Mouse (Mus musculus): ENCODE results near the gene Snx11. TPM values are rescaled to one million over a fixed set of nuclear protein-coding genes. Genes with fewer than 3 reads are reported as not detected.

Gene Snx11
- polyA plus RNA-seq, 1 experiment, result 28.6 TPM

DNA sequence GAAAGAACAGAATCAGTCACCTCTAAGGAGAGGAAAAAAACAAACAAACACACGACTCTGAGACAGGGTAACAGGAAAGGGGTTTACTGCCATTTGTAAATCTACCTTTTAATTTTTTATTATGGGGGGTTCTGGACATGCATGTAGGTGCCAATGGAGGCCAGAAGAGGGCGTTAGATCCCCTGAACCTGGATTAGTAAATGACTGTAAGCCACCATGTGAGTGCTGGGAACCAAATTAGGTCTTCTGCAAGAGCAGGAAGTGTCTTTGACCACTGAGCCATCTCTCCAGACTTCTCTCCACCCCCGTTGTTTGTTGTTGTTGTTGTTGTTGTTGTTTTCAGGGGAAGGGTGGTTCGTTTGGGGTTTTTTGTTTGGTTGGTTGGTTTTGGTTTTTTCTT lies 19.9 kb downstream of the Snx11 start:
- peaks cover 2% of the 10 kb centered on the region; the same call in 1 of the 2 replicates for H3K4me1 ChIP-seq (ENCODE audit: control insufficient read depth, insufficient read depth, insufficient read length)

DNA sequence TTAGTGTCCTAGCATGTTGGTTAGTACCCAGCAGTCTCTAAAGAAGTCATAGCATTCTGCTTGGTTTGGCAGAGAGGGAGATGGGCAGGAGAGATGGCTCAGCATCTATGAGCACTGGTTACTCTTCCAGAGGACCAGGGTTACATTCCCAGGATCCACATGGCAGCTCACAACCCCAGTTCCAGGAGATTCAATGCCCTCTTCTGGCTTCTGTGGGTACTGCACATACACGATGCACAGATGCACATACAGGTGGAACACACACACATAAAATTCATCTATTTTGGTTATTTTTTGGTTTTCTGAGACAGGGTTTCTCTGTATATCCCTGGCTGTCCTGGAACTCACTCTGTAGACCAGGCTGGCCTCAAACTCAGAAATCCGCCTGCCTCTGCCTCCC lies 22.1 kb downstream of the Snx11 start:
- 88% methylated on average over 2 of the region's 2 CpGs for WGBS
- no peak for DNase-seq (ENCODE audit: low read depth in 1 of 2, low spot score in 2 of 2)
- no peak for TF ChIP-seq CTCF (IDR thresholded peaks at IDR 0.05; ENCODE audit: extremely low read depth, insufficient read depth, insufficient read length, insufficient replicate concordance)
- TF ChIP-seq POLR2A (IDR thresholded peaks at IDR 0.05; ENCODE audit: low read depth, low read length), result no peak
- H3K36me3 ChIP-seq (ENCODE audit: control insufficient read depth, insufficient read depth, low read length), result no peaks in the 10 kb centered on the region
- no peaks in the 10 kb centered on the region for H3K27me3 ChIP-seq (ENCODE audit: control insufficient read depth, insufficient read depth, low read length)
- H3K4me3 ChIP-seq (ENCODE audit: extremely low read depth, insufficient read depth, insufficient read length), result no peak overlapping the region
- peaks cover 2% of the 10 kb centered on the region; the same call in 1 of the 2 replicates for H3K4me1 ChIP-seq (ENCODE audit: control insufficient read depth, insufficient read depth, insufficient read length)
- H3K27ac ChIP-seq (ENCODE audit: insufficient read depth, low read length), result no peak overlapping the region

More for the DNA sequence above, 19.9 kb downstream of the Snx11 start:
- WGBS, result 62% methylated on average over 4 of the region's 4 CpGs
- Histone ChIP-seq H3K4me3 (ENCODE audit: extremely low read depth, insufficient read depth, insufficient read length) (no peak overlapping the region), H3K36me3 (ENCODE audit: control insufficient read depth, insufficient read depth, low read length) (no peaks in the 10 kb centered on the region), H3K27ac (ENCODE audit: insufficient read depth, low read length) (no peak overlapping the region), H3K27me3 (ENCODE audit: control insufficient read depth, insufficient read depth, low read length) (no peaks in the 10 kb centered on the region)
- no peak for TF ChIP-seq CTCF (IDR thresholded peaks at IDR 0.05; ENCODE audit: extremely low read depth, insufficient read depth, insufficient read length, insufficient replicate concordance)
- no peak for TF ChIP-seq POLR2A (IDR thresholded peaks at IDR 0.05; ENCODE audit: low read depth, low read length)
- DNase-seq (ENCODE audit: low read depth in 1 of 2, low spot score in 2 of 2), result no peak

GRCm38 (mm10) chr11:96747555-96747954 lies 29.8 kb downstream of the Snx11 start:
- 56% methylated on average over 3 of the region's 3 CpGs for WGBS
- TF ChIP-seq POLR2A (IDR thresholded peaks at IDR 0.05; ENCODE audit: low read depth, low read length), result no peak
- TF ChIP-seq CTCF (IDR thresholded peaks at IDR 0.05; ENCODE audit: extremely low read depth, insufficient read depth, insufficient read length, insufficient replicate concordance), result no peak
- no peaks in the 10 kb centered on the region for H3K36me3 ChIP-seq (ENCODE audit: control insufficient read depth, insufficient read depth, low read length)
- DNase-seq (ENCODE audit: low read depth in 1 of 2, low spot score in 2 of 2), result no peak
- no peak overlapping the region for H3K27ac ChIP-seq (ENCODE audit: insufficient read depth, low read length)
- H3K4me3 ChIP-seq (ENCODE audit: extremely low read depth, insufficient read depth, insufficient read length), result no peak overlapping the region
- no peaks in the 10 kb centered on the region; the same call in 1 of the 2 replicates for H3K27me3 ChIP-seq (ENCODE audit: control insufficient read depth, insufficient read depth, low read length)
- H3K4me1 ChIP-seq (ENCODE audit: control insufficient read depth, insufficient read depth, insufficient read length), result no peaks in the 10 kb centered on the region

- no peak overlapping the region for H3K4me3 ChIP-seq (ENCODE audit: extremely low read depth, insufficient read depth, insufficient read length)
- TF ChIP-seq CTCF (IDR thresholded peaks at IDR 0.05; ENCODE audit: extremely low read depth, insufficient read depth, insufficient read length, insufficient replicate concordance) (no peak), POLR2A (IDR thresholded peaks at IDR 0.05; ENCODE audit: low read depth, low read length) (no peak)
- WGBS, result 78% methylated on average over 6 of the region's 6 CpGs
- DNase-seq (ENCODE audit: low read depth in 1 of 2, low spot score in 2 of 2), result no peak
- no peaks in the 10 kb centered on the region; the same call in 1 of the 2 replicates for H3K27me3 ChIP-seq (ENCODE audit: control insufficient read depth, insufficient read depth, low read length)
- H3K36me3 ChIP-seq (ENCODE audit: control insufficient read depth, insufficient read depth, low read length), result no peaks in the 10 kb centered on the region
- H3K27ac ChIP-seq (ENCODE audit: insufficient read depth, low read length), result no peak overlapping the region
- H3K4me1 ChIP-seq (ENCODE audit: control insufficient read depth, insufficient read depth, insufficient read length), result no peaks in the 10 kb centered on the region
These were observed 30.7 kb downstream of the Snx11 start for GRCm38 (mm10) chr11:96746648-96747047.

- TF ChIP-seq POLR2A (IDR thresholded peaks at IDR 0.05; ENCODE audit: low read depth, low read length) (no peak), CTCF (IDR thresholded peaks at IDR 0.05; ENCODE audit: extremely low read depth, insufficient read depth, insufficient read length, insufficient replicate concordance) (no peak)
- no peaks in the 10 kb centered on the region; the same call in 1 of the 2 replicates for H3K27me3 ChIP-seq (ENCODE audit: control insufficient read depth, insufficient read depth, low read length)
- no peak for DNase-seq (ENCODE audit: low read depth in 1 of 2, low spot score in 2 of 2)
- WGBS, result 86% methylated on average over 4 of the region's 4 CpGs
- H3K27ac ChIP-seq (ENCODE audit: insufficient read depth, low read length), result no peak overlapping the region
- H3K4me1 ChIP-seq (ENCODE audit: control insufficient read depth, insufficient read depth, insufficient read length), result no peaks in the 10 kb centered on the region
- no peak overlapping the region for H3K4me3 ChIP-seq (ENCODE audit: extremely low read depth, insufficient read depth, insufficient read length)
- H3K36me3 ChIP-seq (ENCODE audit: control insufficient read depth, insufficient read depth, low read length), result no peaks in the 10 kb centered on the region
These were observed 33.5 kb downstream of the Snx11 start for GRCm38 (mm10) chr11:96743891-96744290.

GRCm38 (mm10) chr11:96743000-96743399 lies 34.4 kb downstream of the Snx11 start:
- Histone ChIP-seq H3K4me1 (ENCODE audit: control insufficient read depth, insufficient read depth, insufficient read length) (no peaks in the 10 kb centered on the region), H3K27ac (ENCODE audit: insufficient read depth, low read length) (no peak overlapping the region), H3K4me3 (ENCODE audit: extremely low read depth, insufficient read depth, insufficient read length) (no peak overlapping the region), H3K36me3 (ENCODE audit: control insufficient read depth, insufficient read depth, low read length) (no peaks in the 10 kb centered on the region), H3K27me3 (ENCODE audit: control insufficient read depth, insufficient read depth, low read length) (no peaks in the 10 kb centered on the region; the same call in 1 of the 2 replicates)
- 47% methylated on average over 11 of the region's 11 CpGs for WGBS
- TF ChIP-seq POLR2A (IDR thresholded peaks at IDR 0.05; ENCODE audit: low read depth, low read length), result no peak
- no peak for DNase-seq (ENCODE audit: low read depth in 1 of 2, low spot score in 2 of 2)

- 36% methylated on average over 12 of the region's 12 CpGs for WGBS
- Histone ChIP-seq H3K4me3 (ENCODE audit: extremely low read depth, insufficient read depth, insufficient read length) (no peak overlapping the region), H3K36me3 (ENCODE audit: control insufficient read depth, insufficient read depth, low read length) (no peaks in the 10 kb centered on the region), H3K27me3 (ENCODE audit: control insufficient read depth, insufficient read depth, low read length) (no peaks in the 10 kb centered on the region; the same call in 1 of the 2 replicates), H3K4me1 (ENCODE audit: control insufficient read depth, insufficient read depth, insufficient read length) (no peaks in the 10 kb centered on the region), H3K27ac (ENCODE audit: insufficient read depth, low read length) (no peak overlapping the region)
- DNase-seq (ENCODE audit: low read depth in 1 of 2, low spot score in 2 of 2), result no peak
- TF ChIP-seq POLR2A (IDR thresholded peaks at IDR 0.05; ENCODE audit: low read depth, low read length) (no peak), CTCF (IDR thresholded peaks at IDR 0.05; ENCODE audit: extremely low read depth, insufficient read depth, insufficient read length, insufficient replicate concordance) (no peak)
These were observed 35.4 kb downstream of the Snx11 start for GRCm38 (mm10) chr11:96741995-96742394.

Measured in spleen, adult 2 months (tissue).